Mouse (Mus musculus): ENCODE results near the gene Esr1.

- TF ChIP-seq POLR2A (IDR thresholded peaks at IDR 0.05; ENCODE audit: low read depth, low read length) (no peak), CTCF (IDR thresholded peaks at IDR 0.05; ENCODE audit: borderline replicate concordance, insufficient read depth, low read length) (no peak)
These were observed 263.8 kb downstream of the Esr1 start for GRCm38 (mm10) chr10:4875076-4875737.

All from embryonic fibroblast, embryonic 13.5 days (primary cell).